Mouse (Mus musculus): Measurements from ENCODE around the gene Atxn1.

GRCm38 (mm10) chr13:45662216-45662615 lies 302.6 kb downstream of the Atxn1 start:
- no peak for TF ChIP-seq POLR2A (IDR thresholded peaks at IDR 0.05; ENCODE audit: control insufficient read depth in 1 of 2, insufficient read depth in 1 of 2, low read depth in 1 of 2, low read length in 2 of 2, poor library complexity in 1 of 2)
- no peak for TF ChIP-seq CTCF (IDR thresholded peaks at IDR 0.05 in 2 of 3, conservative IDR thresholded peaks at IDR 0.05 in 1 of 3; ENCODE audit: control insufficient read depth in 1 of 3, insufficient read depth in 1 of 3, low read depth in 2 of 3, low read length in 3 of 3, poor library complexity in 1 of 3, severe bottlenecking in 1 of 3)
